Mouse (Mus musculus) adrenal gland, postnatal 10 days (tissue): Measurements from ENCODE around the gene Arid3a. TPM values are rescaled to one million over a fixed set of nuclear protein-coding genes. Genes with fewer than 3 reads are reported as not detected.
A peak's percentile ranks its signal among the peaks of the same experiment; 100 is the strongest.
"Not testable (repeated sequence)": the region's sequence is repeated elsewhere in the genome, so short reads cannot be mapped to it uniquely, and the experiment has no call there.

Source experiments
- DNase-seq: peaks from one replicate; pipeline ENCODE4 v3.0.0; 2021; ENCODE audit warnings: mixed read lengths
- long read RNA-seq, 2 experiments: library from polyadenylated mRNA; stranded (forward); transcript quantifications; one replicate each; pipeline ENCODE4 v2.0.0; 2021
- total RNA-seq, 2 experiments: library from RNA; stranded (reverse); gene quantifications; 2 replicates each; pipeline ENCODE4 v1.2.3; 2021

The Arid3a gene
- total RNA-seq, result 1 to 10 TPM; 6.3 to 8.1 TPM
- long read RNA-seq, experiment 1, partial matches to known transcripts, result 4 of 4 reads
- long read RNA-seq, experiment 1, other reads (novel, unspliced or antisense), result 0 of 4 reads
- long read RNA-seq, experiment 2, full-length matches to known transcripts, result 1 of 3 reads
- long read RNA-seq, experiment 2, partial matches to known transcripts, result 0 of 3 reads
- long read RNA-seq, experiment 2, other reads (novel, unspliced or antisense), result 2 of 3 reads

- peak; percentile 93 for DNase-seq
Measured at GRCm38 (mm10) chr10:79926491-79927323, at the start of gene Arid3a. Gene Arid3a (plus strand): TSS chr10:79927043.

GRCm38 (mm10) chr10:79877174-79877573 is 49.7 kb upstream of the Arid3a start:
- DNase-seq, result no peak

- no peak for DNase-seq
Measured at GRCm38 (mm10) chr10:79877757-79878156, 49.1 kb upstream of the Arid3a start.

DNA sequence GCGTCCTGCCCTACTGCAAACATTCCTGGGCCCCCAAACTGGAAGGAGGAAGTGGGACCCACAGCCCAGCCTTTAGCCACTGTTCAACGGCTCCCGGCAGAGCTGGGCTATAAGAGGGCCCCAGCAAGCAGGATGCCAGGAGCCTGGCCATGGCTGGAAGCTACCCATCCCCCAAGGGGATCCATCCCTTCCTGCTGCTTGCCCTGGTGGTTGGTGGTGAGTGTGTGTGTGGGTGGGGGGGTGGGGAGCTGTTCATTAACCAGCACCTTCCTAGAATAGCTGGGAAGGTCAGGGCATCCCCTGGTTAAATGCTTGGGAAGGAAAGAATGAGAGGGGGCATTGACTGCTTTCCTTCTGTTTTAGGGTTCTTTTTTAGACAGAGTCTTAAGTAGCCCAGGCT is 47.3 kb upstream of the Arid3a start:
- DNase-seq, result no peak

- no peak for DNase-seq
Measured at GRCm38 (mm10) chr10:79880721-79881120, 46.1 kb upstream of the Arid3a start.

- DNase-seq, result peak; percentile 33
Measured at GRCm38 (mm10) chr10:79881981-79882380, 44.9 kb upstream of the Arid3a start.

DNA sequence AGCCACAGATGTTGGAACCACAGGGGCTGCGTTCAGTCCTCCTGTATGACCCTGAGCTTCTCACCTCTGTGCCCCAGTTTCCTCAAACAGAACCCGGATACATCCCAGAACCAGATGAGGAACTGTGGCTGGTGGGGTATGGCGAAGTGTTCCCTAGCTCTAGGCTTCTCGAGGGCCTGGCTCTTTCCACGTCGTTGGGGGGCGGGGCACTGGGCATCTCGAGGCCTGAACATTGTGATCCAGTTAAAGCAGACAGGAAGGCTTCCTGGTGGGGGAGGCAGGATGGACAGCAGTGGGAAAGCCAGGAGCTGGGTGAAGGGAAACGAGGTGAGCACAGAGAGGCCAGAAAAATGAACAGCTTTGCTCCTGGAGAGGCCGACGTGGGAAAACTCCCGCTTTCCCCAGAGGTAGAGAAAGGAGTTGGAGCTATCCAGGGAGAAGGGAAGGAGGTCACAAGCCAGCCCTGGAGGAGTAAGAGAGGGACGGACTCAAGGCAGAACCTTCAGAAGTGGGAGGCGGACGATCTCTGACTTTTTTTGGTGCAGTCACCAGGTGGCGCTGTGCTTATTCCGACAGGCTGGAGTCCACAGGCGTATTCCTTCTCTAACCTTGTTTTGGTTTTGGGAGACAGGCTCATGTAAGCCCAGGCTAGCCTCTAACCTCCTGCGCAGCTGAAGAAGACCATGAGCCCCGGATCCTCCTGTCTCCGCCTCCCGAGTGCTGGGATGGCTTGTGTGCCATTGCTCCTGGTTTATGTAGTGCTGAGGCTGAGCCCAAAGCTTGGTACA is 43.4 kb upstream of the Arid3a start:
- DNase-seq, result peak; percentile 88

DNA sequence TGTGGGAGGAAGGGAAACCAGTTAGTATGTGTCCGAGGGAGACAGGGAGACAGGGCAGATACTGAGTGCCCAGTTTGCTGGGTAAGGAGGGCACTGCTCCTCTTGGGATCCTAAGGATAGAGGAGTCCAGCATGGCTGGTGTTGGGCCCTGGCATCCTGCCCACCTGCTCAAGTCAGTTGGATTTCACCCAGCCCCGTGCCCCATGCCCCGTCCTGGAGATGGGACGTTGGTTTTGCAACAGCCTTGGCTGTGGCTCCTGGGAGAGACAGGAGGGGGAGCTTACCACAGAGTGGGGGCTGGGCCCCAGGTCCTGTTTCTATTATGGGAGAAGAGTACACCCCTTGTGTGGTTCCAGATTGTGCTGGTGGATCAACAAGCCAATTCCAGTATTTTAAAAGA is 42.4 kb upstream of the Arid3a start:
- peak; percentile 91 for DNase-seq

GRCm38 (mm10) chr10:79884938-79885337 is 41.9 kb upstream of the Arid3a start:
- not testable (repeated sequence) for DNase-seq

GRCm38 (mm10) chr10:79886054-79886453 is 40.8 kb upstream of the Arid3a start, which contains the start of gene Elane:
Gene Elane (plus strand): TSS chr10:79886247.
- DNase-seq, result no peak

DNA sequence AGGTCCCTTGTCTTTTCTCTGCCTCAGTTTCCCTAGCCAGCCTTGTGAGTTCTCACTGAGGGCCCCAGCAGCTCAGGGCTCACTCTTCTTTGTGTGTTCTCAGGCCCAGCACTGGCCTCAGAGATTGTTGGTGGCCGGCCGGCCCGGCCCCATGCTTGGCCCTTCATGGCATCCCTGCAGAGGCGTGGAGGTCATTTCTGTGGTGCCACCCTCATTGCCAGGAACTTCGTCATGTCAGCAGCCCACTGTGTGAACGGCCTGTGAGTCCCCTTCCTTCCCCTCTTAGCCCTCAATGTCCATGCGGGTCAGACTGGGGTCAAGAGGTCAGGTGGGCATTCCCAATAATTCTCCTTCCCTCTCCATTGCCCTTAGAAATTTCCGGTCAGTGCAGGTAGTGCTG is 40.2 kb upstream of the Arid3a start:
- no peak for DNase-seq

DNA sequence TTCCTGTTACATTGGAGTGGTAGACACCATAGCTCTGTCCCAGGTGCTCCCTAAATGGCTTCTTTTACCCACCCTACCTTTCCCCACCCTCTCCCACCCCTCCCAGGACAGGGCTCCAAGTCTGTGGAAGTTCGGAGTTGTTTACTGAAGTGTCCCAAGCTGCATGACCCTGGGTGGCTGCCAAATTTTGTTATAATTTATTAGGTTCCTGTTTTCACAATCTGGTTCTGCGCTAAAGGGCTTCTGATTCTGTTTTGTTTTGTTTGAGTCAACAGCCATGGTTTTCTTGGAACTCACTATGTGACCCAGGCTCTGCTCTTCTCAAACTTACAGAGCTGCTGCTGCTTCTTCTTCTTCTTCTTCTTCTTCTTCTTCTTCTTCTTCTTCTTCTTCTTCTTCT is 37.5 kb upstream of the Arid3a start:
- peak; percentile 72 for DNase-seq

- DNase-seq, result peak; percentile 55
Measured at GRCm38 (mm10) chr10:79890670-79891069, 36.2 kb upstream of the Arid3a start, which contains the start of gene Cfd. Gene Cfd (plus strand): TSS chr10:79890853.

GRCm38 (mm10) chr10:79892451-79893118 is 34.3 kb upstream of the Arid3a start:
- peak; percentile 88 for DNase-seq

- DNase-seq, result peak; percentile 13
Measured at GRCm38 (mm10) chr10:79896306-79896705, 30.5 kb upstream of the Arid3a start.

- DNase-seq, result peak; percentile 22
Measured at GRCm38 (mm10) chr10:79896814-79897213, 30.0 kb upstream of the Arid3a start.

- DNase-seq, result peak; percentile 38
Measured at GRCm38 (mm10) chr10:79897316-79898245, 29.3 kb upstream of the Arid3a start.

DNA sequence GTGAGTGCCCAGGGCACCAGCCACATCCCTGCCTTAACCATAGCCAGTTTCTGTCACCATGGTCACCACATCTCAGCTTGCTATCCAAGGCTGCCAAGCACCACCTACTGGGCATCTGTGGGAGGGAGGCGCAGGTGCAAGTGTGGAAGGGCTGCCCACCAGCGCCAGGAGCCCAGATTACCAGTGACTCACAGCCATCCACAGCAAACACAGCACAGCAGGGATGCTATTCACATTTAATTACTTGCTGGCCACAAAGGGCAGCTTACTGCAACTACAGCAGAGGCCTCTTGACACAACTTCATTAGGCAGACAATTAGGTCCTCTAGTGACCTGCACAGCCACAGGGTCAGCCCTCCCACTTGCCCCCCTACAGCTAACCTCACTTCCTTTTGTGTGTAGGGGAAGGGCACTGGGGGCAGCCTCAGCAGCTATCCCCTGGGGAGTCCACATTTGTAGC is 25.9 kb upstream of the Arid3a start:
- DNase-seq, result peak; percentile 25

- DNase-seq, result no peak
Measured at GRCm38 (mm10) chr10:79906712-79907111, 20.1 kb upstream of the Arid3a start.

GRCm38 (mm10) chr10:79907415-79907814 is 19.4 kb upstream of the Arid3a start:
- DNase-seq, result no peak
